Mouse (Mus musculus): Measurements from ENCODE around the gene Gm45062.

GRCm38 (mm10) chr6:8632701-8633100 is 373.5 kb downstream of the Gm45062 start:
- TF ChIP-seq CTCF (IDR thresholded peaks at IDR 0.05; ENCODE audit: low read depth) (no peak), EP300 (IDR thresholded peaks at IDR 0.05; ENCODE audit: low read depth) (no peak)
